Mouse (Mus musculus) bone marrow macrophage, adult 2 months (primary cell): ENCODE data around the gene Fgf11.

Experiments
- CTCF ChIP-seq: IDR thresholded peaks from 2 replicates; pipeline ENCODE4 v1.5.1; 2012; ENCODE audit warnings: low read depth, mild to moderate bottlenecking, low read length, moderate library complexity
- POLR2A ChIP-seq: IDR thresholded peaks from 2 replicates; pipeline ENCODE4 v1.6.1; 2012; ENCODE audit warnings: mild to moderate bottlenecking, low read depth, low read length, borderline replicate concordance

DNA sequence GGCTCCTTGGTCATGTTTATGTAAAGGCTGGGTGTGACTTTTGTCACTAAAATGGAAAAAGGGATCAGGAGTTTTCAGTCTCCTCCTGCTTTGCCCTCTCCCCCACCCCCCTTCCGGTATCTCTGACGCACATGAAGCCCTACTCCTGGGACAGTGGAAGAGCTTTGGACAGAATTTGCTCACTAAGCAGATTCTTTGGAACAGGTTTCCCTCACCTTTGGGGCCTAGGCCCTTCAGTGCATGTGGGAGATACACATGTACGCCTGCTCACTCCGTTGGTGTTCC lies 34.1 kb downstream of the Fgf11 start:
- TF ChIP-seq POLR2A (no peak), CTCF (no peak)
